In the genomic region with DNA sequence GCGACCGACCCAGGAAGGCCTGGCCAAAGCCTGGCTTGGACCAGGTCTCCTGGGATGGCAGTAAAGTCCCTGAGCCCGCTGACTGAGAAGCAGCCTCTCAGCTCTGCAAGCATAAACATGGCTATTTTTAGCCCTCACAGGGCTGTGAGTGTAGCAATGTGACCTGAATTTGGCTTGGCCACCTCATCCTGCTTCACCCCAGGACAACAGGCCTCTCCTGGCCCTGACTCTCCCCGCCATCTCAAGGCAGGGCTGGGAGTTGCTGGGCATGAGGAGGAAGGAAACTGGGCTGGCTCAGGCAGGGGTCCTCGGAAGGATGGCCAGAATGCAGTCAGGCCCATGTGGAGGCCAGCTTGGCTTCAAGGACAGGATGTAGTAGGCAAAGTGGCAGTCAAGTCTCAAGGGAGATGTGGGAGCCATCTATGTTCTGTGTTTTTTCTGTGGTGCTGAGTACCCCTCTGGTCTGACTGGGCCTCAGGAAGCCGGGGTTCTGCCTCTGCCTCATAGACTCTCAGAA, we compare ENCODE assay signal across 8 mouse cellular contexts. TPM values are rescaled to one million over a fixed set of nuclear protein-coding genes. Genes with fewer than 3 reads are reported as not detected.
DNase-seq lines count a peak whose midpoint lies in the region; ATAC-seq and TF ChIP-seq lines count a peak whose summit lies in the region.

No protein-coding gene starts in this region.

- peak overlapping the region; percentile 78 for H3K27ac ChIP-seq in kidney, postnatal 0 days
- peak overlapping the region; percentile 39 for H3K27ac ChIP-seq in midbrain, embryonic 12.5 days (replicated peaks)

- ATAC-seq in frontal cortex, adult (ENCODE audit: low TSS enrichment), result peak; percentile 31; the same call in 1 of the 2 replicates
- no peak for ATAC-seq in kidney, postnatal 0 days (replicated peaks; ENCODE audit: low FRiP score, low read depth)
- ATAC-seq in midbrain, embryonic 12.5 days (ENCODE audit: low FRiP score, low read depth), result no peak
- ATAC-seq in erythroid progenitor cell, adult 5-6 weeks (replicated peaks; ENCODE audit: low FRiP score, poor library complexity, severe bottlenecking), result no peak

- H3K4me2 ChIP-seq in kidney, postnatal 0 days (ENCODE audit: low read length), result no peak overlapping the region
- no peak overlapping the region for H3K4me2 ChIP-seq in midbrain, embryonic 12.5 days (replicated peaks)

- 0 out of 2 replicates have a peak overlapping the region, but pooled peaks have one; percentile 27 for H3K9ac ChIP-seq in kidney, postnatal 0 days (ENCODE audit: low read depth, low read length)
- H3K9ac ChIP-seq in midbrain, embryonic 12.5 days (replicated peaks), result no peak overlapping the region

- DNase-seq in frontal cortex, postnatal 25 days (ENCODE audit: low spot score in 2 of 2), result no peak
- DNase-seq in adrenal gland, postnatal 25 days, result peak; percentile 50
- peak; percentile 99 for DNase-seq in heart, adult 11 months
- peak; percentile 33 for DNase-seq in kidney, postnatal 0 days (ENCODE audit: low spot score)
- no peak for DNase-seq in thymus, postnatal 25 days

- TF ChIP-seq CTCF in kidney, postnatal 0 days (IDR thresholded peaks at IDR 0.05; ENCODE audit: low read depth), result no peak

- H3K9me3 ChIP-seq in kidney, postnatal 0 days (replicated peaks; ENCODE audit: low read length), result no peaks in the 10 kb centered on the region
- no peaks in the 10 kb centered on the region for H3K9me3 ChIP-seq in midbrain, embryonic 12.5 days

- H3K4me1 ChIP-seq in kidney, postnatal 0 days (replicated peaks; ENCODE audit: insufficient read depth, low read length), result peaks cover 61% of the 10 kb centered on the region
- peaks cover 94% of the 10 kb centered on the region for H3K4me1 ChIP-seq in midbrain, embryonic 12.5 days

- H3K4me3 ChIP-seq in kidney, postnatal 0 days (replicated peaks; ENCODE audit: low read depth, low read length), result no peak overlapping the region
- no peak overlapping the region for H3K4me3 ChIP-seq in midbrain, embryonic 12.5 days

- 53% methylated on average over 6 of the region's 6 CpGs for WGBS in kidney, postnatal 0 days
- WGBS in midbrain, embryonic 12.5 days, result 79% methylated on average over 6 of the region's 6 CpGs

- no peaks in the 10 kb centered on the region for H3K27me3 ChIP-seq in kidney, postnatal 0 days (ENCODE audit: insufficient read depth, low read length)
- H3K27me3 ChIP-seq in midbrain, embryonic 12.5 days, result no peaks in the 10 kb centered on the region

- no peaks in the 10 kb centered on the region for H3K36me3 ChIP-seq in kidney, postnatal 0 days (ENCODE audit: insufficient read depth, low read length)
- H3K36me3 ChIP-seq in midbrain, embryonic 12.5 days, result no peaks in the 10 kb centered on the region

RNA-seq across cellular contexts. Expression of a gene that starts 29.2 kb away (rescaled TPM):
- 125 and 153 TPM in 2 replicates for total RNA-seq in adrenal gland, postnatal 25 days (2021)
- 25.0 and 26.6 TPM in 2 replicates for polyA plus RNA-seq in kidney, postnatal 0 days (2015; fragmentation: Nextera tagmentation; extraction: Ambion mirVana)
- 79.4 and 82.5 TPM in 2 replicates for polyA plus RNA-seq in midbrain, embryonic 12.5 days (2016; fragmentation: Nextera tagmentation; extraction: Ambion mirVana)
- total RNA-seq in erythroid progenitor cell, adult 5-6 weeks (2015; ENCODE audit: low replicate concordance), result 20.9 and 36.0 TPM in 2 replicates
- 4.0 and 4.6 TPM in 2 replicates for total RNA-seq in erythroid progenitor cell, adult 5-6 weeks (2017; ENCODE audit: low replicate concordance)

Comparison
In these comparisons a context has a peak if more than half of its experiments do, and no peak if none do; other contexts are left out.
1. DNase-seq: peak in adrenal gland, postnatal 25 days (single experiment), heart, adult 11 months (single experiment) and kidney, postnatal 0 days (single experiment); none in frontal cortex, postnatal 25 days (0 of 2) and thymus, postnatal 25 days (single experiment).